Mouse (Mus musculus): ENCODE results near the gene Sass6. TPM values are rescaled to one million over a fixed set of nuclear protein-coding genes. Genes with fewer than 3 reads are reported as not detected.
"Not testable (repeated sequence)": the region's sequence is repeated elsewhere in the genome, so short reads cannot be mapped to it uniquely, and the experiment has no call there.

Sass6 gene
- total RNA-seq, 2 experiments from 2014 or later, result 8.3 to 8.7 TPM

DNA sequence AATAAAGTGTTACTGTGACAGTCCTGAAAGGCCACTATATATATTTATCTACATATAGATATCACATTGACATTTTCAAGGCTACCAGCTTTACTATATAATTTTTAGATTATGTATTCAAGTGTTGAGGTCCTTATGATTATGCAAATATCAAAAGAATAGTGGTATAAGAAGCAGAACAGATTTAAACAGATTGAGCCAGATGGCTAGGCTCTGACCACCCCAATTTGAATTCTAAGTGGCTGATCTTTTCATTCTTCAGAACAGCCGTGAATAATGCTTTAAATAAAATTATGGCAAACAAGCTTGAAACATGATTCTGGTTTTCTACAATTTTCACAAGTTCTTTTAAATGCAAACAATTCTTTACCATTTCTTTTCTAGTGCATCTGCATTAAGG, 36.7 kb downstream of the Sass6 start:
- no peak for DNase-seq (ENCODE audit: low spot score in 2 of 2)

DNA sequence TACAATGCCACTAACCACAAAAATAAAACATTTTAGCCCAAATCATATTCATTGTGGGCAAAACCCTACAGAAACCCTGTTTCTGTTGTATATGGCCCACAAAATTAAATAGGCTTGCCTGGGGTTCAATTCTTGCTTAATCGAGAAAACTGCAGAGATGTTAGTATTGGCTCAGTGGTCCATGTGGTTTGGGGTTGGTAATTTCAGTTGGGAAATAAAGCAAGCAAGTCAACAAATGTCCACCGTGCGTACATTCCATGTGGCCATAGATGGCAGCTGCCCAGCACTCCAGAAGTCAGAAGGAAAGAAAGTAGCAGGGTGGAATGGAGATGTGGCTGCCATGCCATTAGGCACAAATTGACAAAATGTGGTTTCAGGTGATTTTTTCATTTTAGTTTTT, 38.2 kb downstream of the Sass6 start:
- DNase-seq (ENCODE audit: low spot score in 2 of 2), result no peak

DNA sequence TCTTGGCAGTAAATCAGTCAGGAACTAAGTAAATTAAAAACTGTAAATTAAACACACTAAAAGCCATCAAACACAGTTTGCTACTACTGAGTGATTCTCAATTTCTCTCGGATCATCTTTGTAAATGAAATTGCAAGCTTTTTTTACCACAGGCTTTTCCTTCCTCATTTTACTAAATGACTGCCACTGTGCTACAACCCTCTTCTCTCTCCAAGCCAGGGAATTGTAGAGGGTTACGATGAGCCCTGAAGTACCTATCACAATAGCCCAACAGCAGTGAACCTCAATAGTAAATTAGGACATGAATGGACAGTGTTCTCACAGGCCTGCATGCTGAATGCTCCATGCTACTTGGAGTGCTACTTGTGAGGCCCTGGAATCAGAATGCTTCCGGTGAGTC, 39.3 kb downstream of the Sass6 start:
- no peak for DNase-seq (ENCODE audit: low spot score in 2 of 2)

DNA sequence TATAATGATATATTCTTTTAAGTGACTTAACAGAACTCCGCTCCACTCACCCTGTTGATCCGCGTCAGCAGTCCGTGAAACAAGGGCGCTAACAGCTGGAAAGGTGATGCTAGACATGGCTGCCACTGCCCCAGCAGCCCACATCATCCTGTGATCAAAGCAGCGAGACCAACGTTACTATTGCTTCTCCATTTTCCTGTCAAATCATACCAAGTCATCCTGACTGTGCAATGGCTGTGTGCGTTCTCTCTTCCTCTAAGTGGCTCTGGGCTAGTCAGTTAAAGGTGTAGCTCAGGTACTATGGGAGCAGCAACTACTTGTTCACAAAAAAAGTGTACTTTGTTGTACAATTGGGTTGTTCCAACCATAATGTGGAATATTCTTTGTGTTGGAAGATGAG, 40.1 kb downstream of the Sass6 start:
- no peak for DNase-seq (ENCODE audit: low spot score in 2 of 2)

DNA sequence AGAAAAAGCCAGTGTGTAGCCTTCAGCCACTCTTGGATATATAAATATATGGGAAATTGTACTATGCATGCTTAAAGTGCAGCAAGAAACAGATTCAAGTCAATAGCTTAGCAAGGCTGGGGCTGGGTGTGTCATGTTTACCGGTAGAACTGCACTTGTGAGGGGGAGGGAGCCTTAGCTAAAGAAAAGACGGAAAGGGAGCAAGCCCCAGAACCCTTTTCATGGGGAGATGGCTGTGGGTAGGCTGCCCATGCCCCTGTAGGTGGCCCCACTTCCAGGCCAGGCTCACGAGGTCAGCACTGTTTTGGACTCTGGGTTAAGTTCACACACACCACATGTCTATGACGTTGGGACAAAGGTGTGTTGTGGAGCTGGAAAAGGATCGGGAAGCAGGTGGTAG, 41.0 kb downstream of the Sass6 start:
- DNase-seq (ENCODE audit: low spot score in 2 of 2), result no peak

DNA sequence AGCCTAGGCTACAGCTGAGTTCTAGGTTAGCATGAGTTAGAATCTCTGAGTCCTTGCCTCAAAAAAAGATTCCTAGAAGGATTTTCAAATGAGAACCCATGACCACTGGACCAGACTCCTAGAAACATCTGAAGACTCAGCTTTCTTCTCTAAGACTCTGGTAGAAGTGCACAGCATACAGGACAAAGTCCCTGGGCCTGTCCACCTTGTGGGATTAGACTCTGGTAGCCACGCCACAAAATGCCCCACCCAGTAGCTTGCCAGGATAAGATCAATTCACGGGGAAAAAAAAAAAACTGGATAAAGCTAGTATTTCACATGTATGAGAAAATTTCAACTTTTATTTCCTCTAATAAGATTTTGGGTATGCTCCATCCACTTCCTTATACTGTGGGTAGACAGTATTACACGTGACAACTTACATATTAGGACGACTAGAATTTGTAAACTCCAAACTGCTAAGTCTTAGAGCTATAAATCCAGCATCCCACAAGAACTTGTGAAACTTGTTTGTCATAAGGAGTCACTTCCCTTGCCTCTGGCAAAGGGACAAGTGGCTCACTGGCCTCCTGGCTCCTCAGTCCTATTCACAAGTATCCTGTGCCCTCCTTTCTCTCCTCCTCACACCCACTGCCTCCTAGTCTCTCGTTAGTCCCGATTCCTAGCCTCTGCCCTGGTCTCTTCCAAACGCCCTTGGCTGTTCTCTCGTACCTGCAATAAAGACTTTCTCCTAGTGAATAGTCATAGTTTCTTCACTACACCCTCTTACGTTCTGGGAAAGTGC, 43.1 kb downstream of the Sass6 start:
- no peak for DNase-seq (ENCODE audit: low spot score in 2 of 2)

DNA sequence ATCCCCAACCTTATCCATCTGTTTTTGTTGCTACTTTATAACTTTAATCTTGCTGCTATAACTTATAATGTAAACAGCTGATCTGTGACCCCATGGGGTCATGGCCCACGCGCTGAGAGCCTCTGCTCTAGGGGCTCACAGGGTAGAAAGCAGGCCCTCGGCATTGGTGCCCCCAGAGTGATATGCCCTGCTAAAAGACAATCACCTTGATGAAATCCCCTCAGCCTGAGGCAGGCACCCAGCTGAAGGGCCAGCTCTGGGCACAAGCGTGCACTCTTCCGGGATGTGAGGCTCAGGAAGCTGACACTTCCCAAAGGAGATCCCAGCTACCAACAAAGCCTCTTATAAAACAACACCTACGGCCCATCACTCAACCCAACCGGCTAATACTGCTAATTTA, 43.8 kb downstream of the Sass6 start:
- no peak for DNase-seq (ENCODE audit: low spot score in 2 of 2)

DNA sequence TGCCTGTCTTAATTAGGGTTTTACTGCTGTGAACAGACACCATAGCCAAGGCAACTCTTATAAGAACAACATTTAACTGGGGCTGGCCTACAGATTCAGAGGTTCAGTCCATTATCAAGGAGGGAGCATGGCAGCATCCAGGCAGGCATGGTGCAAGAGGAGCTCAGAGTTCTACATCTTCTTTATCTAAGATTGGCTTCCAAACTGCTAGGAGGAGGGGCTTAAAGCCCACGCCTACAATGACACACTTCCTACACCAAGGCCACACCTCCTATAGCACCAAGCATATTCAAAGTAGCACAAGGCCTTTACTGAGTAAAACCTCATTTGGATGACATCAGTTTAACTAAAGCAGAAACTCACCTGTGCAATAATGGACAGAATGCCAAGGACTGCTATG, 45.2 kb downstream of the Sass6 start:
- DNase-seq (ENCODE audit: low spot score in 2 of 2), result no peak

DNA sequence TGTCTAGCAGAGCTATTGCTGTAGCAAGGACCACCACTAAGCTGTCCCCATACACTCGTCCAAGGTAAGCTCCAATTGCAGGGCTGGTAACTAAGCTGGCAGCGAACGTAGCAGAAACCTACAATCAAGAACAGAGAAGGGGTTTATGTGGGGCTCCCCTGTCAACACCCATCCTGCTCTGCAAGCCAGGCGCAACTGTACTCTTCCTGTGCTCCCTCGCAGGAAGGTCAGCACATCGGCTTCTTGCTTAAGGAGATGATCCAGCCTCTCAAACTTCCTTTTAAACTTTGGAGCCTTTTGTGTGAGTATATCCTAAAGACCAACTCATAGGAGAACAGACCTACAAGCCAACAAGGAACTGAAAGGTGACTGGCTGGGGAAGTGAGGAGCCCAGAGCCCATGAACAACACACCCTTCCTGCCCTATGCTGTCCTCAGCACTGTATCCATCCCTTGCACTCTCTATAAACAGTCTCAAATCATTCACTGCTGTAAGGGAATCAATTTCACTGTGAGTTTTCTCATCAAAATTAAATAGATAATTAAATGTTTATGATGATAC, 47.1 kb downstream of the Sass6 start:
- no peak for DNase-seq (ENCODE audit: low spot score in 2 of 2)

DNA sequence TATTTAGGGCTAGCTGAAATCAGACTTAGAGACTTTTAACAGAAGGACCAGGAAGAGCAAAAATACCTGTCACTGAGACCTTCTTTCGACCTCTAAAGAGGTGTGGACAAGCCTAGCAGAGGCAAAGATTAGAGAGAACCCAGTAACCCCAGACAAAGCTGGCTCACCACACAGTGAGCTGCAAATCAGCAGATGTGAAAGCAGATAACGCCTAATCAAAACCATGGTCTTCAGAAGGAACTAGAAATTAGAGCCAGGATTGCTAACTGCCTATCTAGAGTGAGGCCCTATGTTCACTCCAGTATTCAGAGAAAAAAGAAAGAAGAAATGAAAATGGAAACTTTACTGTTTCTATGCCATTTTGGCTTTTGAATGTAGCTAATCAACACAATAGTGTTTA, 47.6 kb downstream of the Sass6 start:
- DNase-seq (ENCODE audit: low spot score in 2 of 2), result no peak

DNA sequence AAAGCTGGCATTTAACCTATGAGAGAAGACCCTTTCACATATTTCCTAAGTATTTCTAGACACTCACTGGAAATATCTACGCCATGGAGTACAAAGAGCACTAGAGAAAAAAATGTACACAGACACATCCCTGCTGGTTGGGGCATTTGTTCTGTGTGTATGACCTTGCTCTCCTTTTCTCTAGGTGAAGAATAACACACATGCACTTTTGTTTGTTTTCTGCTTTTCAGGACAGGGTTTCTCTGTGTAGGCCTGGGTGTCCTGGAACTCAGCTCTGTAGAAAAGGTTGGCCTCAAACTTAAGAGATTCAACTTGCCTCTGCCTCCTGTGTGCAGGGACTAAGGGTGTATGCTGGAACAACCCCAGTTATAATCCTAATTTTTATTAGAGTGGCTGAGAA, 51.6 kb downstream of the Sass6 start:
- no peak for DNase-seq (ENCODE audit: low spot score in 2 of 2)

DNA sequence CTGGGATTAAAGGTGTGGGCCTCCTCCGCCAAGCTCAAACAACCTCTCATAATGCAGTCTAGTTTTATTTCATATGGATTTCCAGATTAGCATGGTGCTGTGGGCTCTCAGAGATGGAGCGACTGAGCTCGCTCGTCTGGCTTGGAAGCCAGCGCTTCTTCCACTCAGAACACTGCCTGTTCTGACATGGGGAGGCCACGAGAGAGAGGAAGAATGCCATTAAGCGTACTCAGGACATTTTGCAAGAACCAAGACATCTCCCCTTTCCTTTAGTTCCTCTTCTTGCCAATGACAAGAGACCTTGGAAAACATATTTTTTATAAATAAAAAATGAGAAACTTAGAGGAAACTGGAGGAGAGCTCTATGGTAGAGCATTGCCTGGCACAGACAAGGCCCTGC, 54.0 kb downstream of the Sass6 start:
- DNase-seq (ENCODE audit: low spot score in 2 of 2), result no peak

DNA sequence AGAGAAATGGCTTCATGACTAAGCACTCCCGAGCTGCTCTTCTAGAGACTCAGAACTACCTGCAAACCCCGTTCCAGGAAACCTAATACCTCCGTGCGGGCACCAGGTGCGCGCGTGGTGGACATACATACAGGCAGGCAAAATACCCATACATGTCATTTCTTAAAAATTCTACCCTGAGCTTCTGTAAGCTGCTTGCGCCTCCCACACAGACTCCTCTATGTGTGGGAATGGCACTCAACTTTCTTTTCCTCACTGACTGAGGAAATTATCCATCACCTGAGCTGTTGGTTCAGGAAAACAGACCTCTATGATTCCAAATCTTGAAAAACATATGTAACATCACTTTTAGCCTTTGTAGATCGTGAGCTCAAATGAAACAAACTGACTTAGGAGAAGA, 55.9 kb downstream of the Sass6 start:
- DNase-seq (ENCODE audit: low spot score in 2 of 2), result no peak

DNA sequence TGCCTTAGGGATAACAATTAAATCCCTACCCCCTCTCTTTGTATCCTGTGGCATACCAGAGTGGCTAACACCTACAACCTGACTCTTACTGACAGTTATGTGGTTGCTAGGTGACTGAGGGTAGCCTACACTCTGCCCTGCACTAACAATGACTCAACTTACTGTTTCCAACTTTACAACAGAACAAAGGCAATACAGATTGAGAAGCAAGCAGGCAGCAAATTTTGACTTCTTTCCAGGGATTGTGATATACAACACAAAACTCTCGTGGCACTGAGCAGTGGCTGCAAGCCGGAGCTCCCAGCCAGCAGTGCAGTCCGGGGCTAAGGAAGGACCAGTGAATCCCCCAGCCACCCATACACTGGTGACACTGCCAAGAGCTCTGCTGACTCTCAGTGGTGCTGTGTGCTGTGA, 57.3 kb downstream of the Sass6 start:
- peak in 1 of 2 experiments; percentile 41 for DNase-seq (ENCODE audit: low spot score in 2 of 2)

DNA sequence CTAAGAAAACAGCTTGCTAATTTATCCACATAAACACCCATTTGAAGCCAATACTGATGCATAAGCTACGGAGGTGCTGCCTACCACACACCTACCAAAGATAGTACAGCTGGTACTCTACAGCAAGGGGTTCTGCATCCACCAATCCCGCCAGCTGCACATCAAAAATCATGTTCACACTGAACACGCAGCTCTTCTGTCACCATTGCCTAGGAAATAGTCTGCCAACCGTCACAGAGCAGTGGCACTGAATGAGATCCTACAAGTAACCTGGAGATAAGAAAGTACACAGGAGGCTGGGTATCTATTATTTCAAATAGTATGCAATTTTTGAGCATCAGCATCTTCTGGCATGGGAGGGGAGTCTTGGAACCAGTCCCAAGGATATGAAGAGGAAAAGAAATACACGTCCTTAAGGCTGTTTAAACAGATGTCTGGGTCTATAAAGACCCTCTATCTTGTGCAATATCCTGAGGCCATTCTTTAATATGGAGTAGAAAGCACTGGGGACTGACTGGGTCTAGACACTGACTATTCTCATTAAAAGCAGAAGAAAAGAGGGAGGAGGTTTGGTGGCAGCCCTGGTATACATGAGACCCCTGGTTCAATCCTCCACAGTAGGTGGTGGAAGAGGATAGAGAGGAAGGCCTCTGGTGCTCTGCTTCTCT, 58.6 kb downstream of the Sass6 start:
- no peak for DNase-seq (ENCODE audit: low spot score in 2 of 2)

DNA sequence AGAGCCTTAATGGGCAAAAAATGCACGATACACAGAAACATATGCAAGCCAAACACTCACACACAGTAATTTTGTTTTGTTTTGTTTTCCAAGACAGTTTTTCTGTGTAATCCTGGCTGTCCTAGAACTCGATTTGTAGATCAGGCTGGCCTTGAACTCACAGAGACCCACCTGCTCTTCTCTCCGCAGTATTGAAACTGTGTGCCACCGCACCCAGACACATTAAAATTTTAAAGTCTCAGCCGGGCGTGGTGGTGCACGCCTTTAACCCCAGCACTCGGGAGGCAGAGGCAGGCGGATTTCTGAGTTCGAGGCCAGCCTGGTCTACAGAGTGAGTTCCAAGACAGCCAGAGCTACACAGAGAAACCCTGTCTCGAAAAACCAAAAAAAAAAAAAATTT, 59.3 kb downstream of the Sass6 start:
- DNase-seq (ENCODE audit: low spot score in 2 of 2), result not testable (repeated sequence)

DNA sequence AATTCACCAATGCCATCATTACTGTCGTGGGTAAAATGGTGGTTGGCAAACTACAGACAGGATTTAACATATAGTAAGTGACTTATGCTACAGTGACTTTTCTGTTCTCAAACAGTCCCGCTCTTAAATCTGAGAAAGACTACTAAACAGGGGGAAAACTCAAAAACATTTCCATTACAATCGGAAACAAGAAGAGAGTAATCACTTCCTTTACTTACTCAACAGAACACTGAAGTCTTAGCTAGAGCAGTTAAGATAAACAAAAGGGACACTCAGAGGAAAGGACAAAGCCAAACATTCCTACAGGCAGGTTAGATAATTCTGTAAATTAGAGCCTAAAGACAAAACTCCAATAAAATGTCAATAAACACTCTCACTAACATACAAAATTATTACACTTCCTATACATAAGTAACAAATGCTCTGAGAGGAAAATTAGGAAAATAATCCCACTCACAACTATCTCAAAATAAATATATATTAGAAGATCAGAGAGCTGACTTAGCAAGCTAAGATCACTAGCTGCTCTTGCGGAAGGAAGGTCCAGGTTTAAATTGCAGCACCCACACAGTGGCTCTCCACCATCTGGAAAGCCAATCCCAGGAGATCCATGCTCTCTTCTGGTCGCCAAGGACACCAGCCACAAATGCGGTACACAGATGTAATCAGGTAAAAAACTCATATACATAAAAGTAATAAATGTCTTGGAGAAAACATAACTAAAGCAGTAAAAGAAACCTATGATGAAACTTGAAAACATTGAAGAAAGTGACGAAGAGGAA, 61.6 kb downstream of the Sass6 start:
- DNase-seq (ENCODE audit: low spot score in 2 of 2), result no peak

DNA sequence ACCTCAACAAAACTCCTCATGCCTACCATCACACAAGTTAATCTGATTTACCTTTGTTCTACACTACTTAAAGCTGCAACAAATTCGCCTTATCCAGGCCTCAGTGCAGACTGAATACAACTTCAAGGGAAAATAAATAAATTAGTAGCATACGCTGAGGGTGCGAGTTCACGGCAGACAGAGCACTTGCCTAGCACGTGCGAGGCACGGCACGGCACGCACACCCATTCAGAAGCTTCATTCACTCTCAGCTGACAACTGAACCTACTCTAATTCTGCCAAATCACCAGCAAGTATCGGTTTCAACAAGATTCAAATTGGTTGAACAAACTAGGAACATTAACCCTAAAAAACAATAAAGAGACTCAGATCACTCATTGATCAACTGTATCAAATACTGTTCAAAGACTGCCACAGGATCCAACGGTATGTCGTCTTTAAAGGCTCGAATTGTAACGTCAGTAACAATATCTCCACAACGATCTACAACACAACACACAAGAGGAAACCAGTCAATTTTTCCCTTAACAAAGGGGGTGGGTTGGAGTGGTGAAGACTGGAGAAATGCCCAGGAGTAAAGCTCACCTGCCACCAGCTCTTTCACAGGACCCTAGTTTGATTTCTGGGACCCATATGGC, 64.3 kb downstream of the Sass6 start:
- DNase-seq (ENCODE audit: low spot score in 2 of 2), result no peak

DNA sequence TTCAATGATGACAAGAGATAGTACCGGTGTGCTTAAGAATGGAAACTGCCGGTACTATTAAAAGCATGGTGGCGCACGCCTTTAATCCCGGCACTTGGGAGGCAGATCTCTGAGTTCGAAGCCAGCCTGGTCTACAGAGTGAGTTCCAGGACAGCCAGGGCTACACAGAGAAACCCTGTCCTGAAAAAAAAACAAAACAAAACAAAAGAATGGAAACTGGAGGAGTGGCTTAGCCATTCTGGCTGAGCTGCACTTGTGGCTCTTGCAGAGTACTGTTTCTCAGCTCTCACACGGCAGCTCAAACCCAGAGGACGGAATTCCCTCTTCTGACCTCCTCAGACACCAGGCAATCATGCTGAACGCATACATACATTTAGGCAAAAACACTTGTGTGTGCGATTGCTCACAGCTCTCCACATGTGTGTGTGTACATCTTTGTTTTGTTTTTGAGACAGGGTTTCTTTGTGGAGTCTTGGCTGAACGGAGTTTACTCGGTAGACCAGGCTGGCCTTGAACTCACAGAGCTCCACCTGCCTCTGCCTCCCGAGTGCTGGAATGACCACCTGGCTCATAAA, 65.2 kb downstream of the Sass6 start:
- no peak for DNase-seq (ENCODE audit: low spot score in 2 of 2)

DNA sequence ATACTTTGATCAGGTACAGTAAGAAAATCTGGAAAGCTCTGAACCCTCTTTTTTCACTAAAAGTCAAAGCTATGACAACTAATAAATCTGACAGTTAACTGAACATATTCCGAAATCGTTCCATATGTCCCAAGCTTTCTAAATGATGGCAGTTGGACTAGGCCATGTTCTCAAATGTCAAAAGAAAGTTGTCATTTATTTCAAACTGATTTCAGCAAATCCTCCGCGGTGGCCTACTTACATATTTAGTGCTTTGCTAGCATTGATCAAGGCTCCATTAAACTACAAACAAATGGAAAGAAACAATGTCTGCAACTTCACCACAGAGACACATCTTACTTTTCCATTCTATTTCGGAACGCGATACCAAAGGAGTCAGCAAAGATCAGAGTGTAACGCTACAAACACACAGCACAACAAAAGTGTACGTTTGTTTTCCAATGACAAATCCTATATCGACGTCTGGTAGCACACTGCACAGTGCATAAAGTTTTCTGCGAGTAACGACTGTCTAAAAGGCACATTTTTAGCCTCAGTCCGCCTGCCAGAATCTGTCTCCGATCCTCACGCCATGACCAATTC, 66.6 kb downstream of the Sass6 start:
- no peak for DNase-seq (ENCODE audit: low spot score in 2 of 2)
